Mouse (Mus musculus) C2C12 (cell line): Measurements from ENCODE around the gene Lsm10. TPM values are rescaled to one million over a fixed set of nuclear protein-coding genes. Genes with fewer than 3 reads are reported as not detected.

ENCODE experiments used
- H3K27me3 ChIP-seq: one replicate; pipeline ENCODE4 v1.6.1; 2011; ENCODE audit not compliant: control insufficient read depth, insufficient read depth, insufficient read length
- H3K36me3 ChIP-seq: one replicate; pipeline ENCODE4 v1.6.1; 2011; ENCODE audit not compliant: control insufficient read depth, insufficient read depth
- H3K4me3 ChIP-seq: one replicate; pipeline ENCODE4 v1.5.1; 2011; ENCODE audit warnings: mild to moderate bottlenecking, control low read depth; ENCODE audit not compliant: poor library complexity, insufficient read depth, severe bottlenecking
- H3K79me2 ChIP-seq: one replicate; pipeline ENCODE4 v1.6.1; 2011; ENCODE audit not compliant: control insufficient read depth, insufficient read depth
- H3K79me3 ChIP-seq: one replicate; pipeline ENCODE4 v1.6.1; 2011; ENCODE audit warnings: low read depth, control low read depth
- H3ac ChIP-seq: one replicate; pipeline ENCODE3; 2011; ENCODE audit warnings: low read depth; ENCODE audit not compliant: control insufficient read depth, insufficient read length
- CEBPB ChIP-seq: IDR thresholded peaks from one replicate; pipeline ENCODE4 v1.6.1; 2011; ENCODE audit warnings: low read depth, mild to moderate bottlenecking, control low read depth, moderate library complexity
- CTCF ChIP-seq: IDR thresholded peaks from one replicate; pipeline ENCODE4 v1.5.1; 2011; ENCODE audit not compliant: control insufficient read depth, insufficient read depth, insufficient read length
- FOSL1 ChIP-seq: IDR thresholded peaks from one replicate; pipeline ENCODE4 v1.8.0; 2011; ENCODE audit warnings: mild to moderate bottlenecking, low read length; ENCODE audit not compliant: poor library complexity, insufficient read depth, severe bottlenecking
- MAX ChIP-seq: IDR thresholded peaks from one replicate; pipeline ENCODE4 v1.6.1; 2011; ENCODE audit warnings: mild to moderate bottlenecking, control low read depth
- MYOD1 ChIP-seq: IDR thresholded peaks from one replicate; pipeline ENCODE4 v1.6.1; 2011; ENCODE audit warnings: low read depth; ENCODE audit not compliant: control insufficient read depth, insufficient read length
- MYOG ChIP-seq: IDR thresholded peaks from one replicate; pipeline ENCODE4 v1.6.1; 2011; ENCODE audit not compliant: control insufficient read depth, insufficient read length; ENCODE audit errors: extremely low read depth
- USF1 ChIP-seq: IDR thresholded peaks from one replicate; pipeline ENCODE4 v1.6.1; 2011; ENCODE audit warnings: low read depth, mild to moderate bottlenecking, control low read depth, moderate library complexity
- polyA plus RNA-seq: library from polyadenylated mRNA; unstranded; fragments of >200 nt; fragmentation: generic; extraction: Trizol; gene quantifications from one replicate; pipeline ENCODE4 v1.2.1, GENCODE M21; 2012; ENCODE audit warnings: missing spikeins

Lsm10 gene
- polyA plus RNA-seq, 1 experiment: 37.9 TPM

- Histone ChIP-seq H3K79me2 (peaks cover 66% of the 10 kb centered on the region), H3K79me3 (peaks cover 40% of the 10 kb centered on the region), H3K27me3 (no peaks in the 10 kb centered on the region), H3K4me3 (no peak overlapping the region), H3ac (peak overlapping the region; percentile 71), H3K36me3 (peaks cover 17% of the 10 kb centered on the region)
- TF ChIP-seq MYOD1 (no peak), FOSL1 (no peak), USF1 (peak; percentile 98), CEBPB (no peak), MYOG (no peak), MAX (peak; percentile 55)
These were observed 5.8 kb downstream of the Lsm10 start for GRCm38 (mm10) chr4:126102061-126102841.

GRCm38 (mm10) chr4:126103057-126103581 is 6.7 kb downstream of the Lsm10 start:
- Histone ChIP-seq H3K27me3 (no peaks in the 10 kb centered on the region), H3ac (peak overlapping the region; percentile 71), H3K79me2 (peaks cover 66% of the 10 kb centered on the region), H3K4me3 (peak overlapping the region; percentile 31), H3K79me3 (peaks cover 44% of the 10 kb centered on the region), H3K36me3 (peaks cover 11% of the 10 kb centered on the region)
- TF ChIP-seq CEBPB (peak; percentile 98), MAX (peak; percentile 34), MYOG (no peak), USF1 (no peak), MYOD1 (peak; percentile 6), CTCF (no peak), FOSL1 (peak; percentile 88)

- H3ac ChIP-seq: peak within 1 kb of the TSS; percentile 83
- TF ChIP-seq CTCF (peak; percentile 49), MYOG (no peak)
- H3K36me3 ChIP-seq: peaks cover 6% of the 10 kb centered on the region
- H3K27me3 ChIP-seq: no peaks in the 10 kb centered on the region
- peaks cover 46% of the 10 kb centered on the region for H3K79me3 ChIP-seq
- H3K79me2 ChIP-seq: peaks cover 66% of the 10 kb centered on the region
- H3K4me3 ChIP-seq: peak within 1 kb of the TSS; percentile 77
These were observed 7.2 kb downstream of the Lsm10 start, which contains the start of gene Stk40 for GRCm38 (mm10) chr4:126103590-126104068. Stk40 (plus strand) TSS chr4:126103957.

GRCm38 (mm10) chr4:126104261-126105075 is 8.0 kb downstream of the Lsm10 start:
- Histone ChIP-seq H3K79me2 (peaks cover 66% of the 10 kb centered on the region), H3ac (peak overlapping the region; percentile 83), H3K36me3 (no peaks in the 10 kb centered on the region), H3K27me3 (no peaks in the 10 kb centered on the region), H3K79me3 (peaks cover 46% of the 10 kb centered on the region), H3K4me3 (peak overlapping the region; percentile 77)
- TF ChIP-seq MYOD1: no peak
- no peak for TF ChIP-seq MYOG
- TF ChIP-seq FOSL1: no peak

- Histone ChIP-seq H3K79me3 (peaks cover 46% of the 10 kb centered on the region), H3K4me3 (peak overlapping the region; percentile 77), H3ac (peak overlapping the region; percentile 27), H3K79me2 (peaks cover 67% of the 10 kb centered on the region), H3K27me3 (no peaks in the 10 kb centered on the region), H3K36me3 (no peaks in the 10 kb centered on the region)
- TF ChIP-seq MYOD1: no peak
- TF ChIP-seq MAX: no peak
- no peak for TF ChIP-seq CEBPB
These were observed 8.8 kb downstream of the Lsm10 start for GRCm38 (mm10) chr4:126105131-126105783.
